Mouse (Mus musculus) megakaryocyte, embryonic 14.5 days (primary cell): ENCODE measurements around the gene Prss42.

Experiments
- FLI1 ChIP-seq: IDR thresholded peaks from 2 replicates; pipeline ENCODE4 v1.6.1; 2012; ENCODE audit warnings: low read length, inconsistent platforms, mixed read lengths
- GATA1 ChIP-seq: IDR thresholded peaks from 3 replicates; pipeline ENCODE4 v1.6.1; 2012; ENCODE audit warnings: mixed read lengths, low read length, inconsistent platforms, borderline replicate concordance

DNA sequence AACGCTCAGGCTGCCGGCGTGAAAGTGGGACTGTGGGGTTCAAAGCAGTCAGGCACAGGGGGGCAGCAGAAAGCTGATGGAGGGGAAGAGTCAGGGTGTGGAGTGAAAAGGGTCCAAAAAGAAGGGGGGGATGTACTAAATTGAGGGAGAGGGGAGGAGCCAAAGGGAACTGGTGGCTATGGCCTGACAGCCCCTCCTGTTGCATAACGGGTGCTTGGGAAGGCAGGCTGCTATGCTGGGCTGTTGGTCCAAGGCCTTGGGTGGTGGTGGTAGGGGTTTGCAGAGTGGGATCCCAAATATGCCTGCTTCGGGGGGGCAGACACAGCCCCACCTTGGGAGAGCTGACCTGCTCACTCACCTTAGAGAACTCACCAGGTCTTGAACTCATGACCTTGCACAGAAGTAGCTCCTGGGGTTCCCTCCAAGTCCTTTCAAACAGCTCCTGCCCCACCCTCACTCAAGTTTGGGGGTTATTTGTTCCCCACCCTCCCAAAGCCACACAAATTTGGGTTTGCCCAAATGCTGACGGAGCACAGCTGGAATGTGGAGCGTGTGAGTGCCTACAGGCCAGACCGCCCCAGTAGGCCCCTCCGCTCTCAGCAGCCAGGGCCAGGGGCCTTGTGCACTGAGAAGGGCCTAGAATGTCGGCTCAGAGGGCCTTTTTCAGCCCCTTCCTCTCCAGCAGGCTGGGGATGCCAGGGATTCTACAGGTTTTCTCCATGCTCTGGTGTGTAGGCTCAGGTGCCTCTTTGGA, 22.5 kb upstream of the Prss42 start:
- no peak for TF ChIP-seq GATA1
- no peak for TF ChIP-seq FLI1
